Mouse (Mus musculus): Measurements from ENCODE around the gene Tmsb10. TPM values are rescaled to one million over a fixed set of nuclear protein-coding genes. Genes with fewer than 3 reads are reported as not detected.

The Tmsb10 gene
- polyA plus RNA-seq, 1 experiment, result 1.2 TPM

- TF ChIP-seq GATA1 (IDR thresholded peaks at IDR 0.05; ENCODE audit: low read length), result no peak
These were observed 2.1 kb upstream of the Tmsb10 start for GRCm38 (mm10) chr6:72960675-72961074.

GRCm38 (mm10) chr6:72959175-72959574, 627 bp upstream of the Tmsb10 start:
- TF ChIP-seq GATA1 (IDR thresholded peaks at IDR 0.05; ENCODE audit: low read length), result no peak

- no peak for TF ChIP-seq GATA1 (IDR thresholded peaks at IDR 0.05; ENCODE audit: low read length)
These were observed 589 bp downstream of the Tmsb10 start for GRCm38 (mm10) chr6:72957676-72958641.

- no peak for TF ChIP-seq GATA1 (IDR thresholded peaks at IDR 0.05; ENCODE audit: low read length)
These were observed 1.5 kb downstream of the Tmsb10 start for GRCm38 (mm10) chr6:72957093-72957435.

- TF ChIP-seq GATA1 (IDR thresholded peaks at IDR 0.05; ENCODE audit: low read length), result no peak
These were observed 2.1 kb downstream of the Tmsb10 start for GRCm38 (mm10) chr6:72956199-72957092.

- no peak for TF ChIP-seq GATA1 (IDR thresholded peaks at IDR 0.05; ENCODE audit: low read length)
These were observed 2.9 kb downstream of the Tmsb10 start for GRCm38 (mm10) chr6:72955517-72956198.

- no peak for TF ChIP-seq GATA1 (IDR thresholded peaks at IDR 0.05; ENCODE audit: low read length)
These were observed 3.8 kb downstream of the Tmsb10 start for GRCm38 (mm10) chr6:72954786-72955185.

- TF ChIP-seq GATA1 (IDR thresholded peaks at IDR 0.05; ENCODE audit: low read length), result no peak
These were observed 5.6 kb downstream of the Tmsb10 start for GRCm38 (mm10) chr6:72952967-72953366.

- no peak for TF ChIP-seq GATA1 (IDR thresholded peaks at IDR 0.05; ENCODE audit: low read length)
These were observed 6.3 kb downstream of the Tmsb10 start for GRCm38 (mm10) chr6:72952221-72952620.

- TF ChIP-seq GATA1 (IDR thresholded peaks at IDR 0.05; ENCODE audit: low read length), result no peak
These were observed 9.3 kb downstream of the Tmsb10 start for GRCm38 (mm10) chr6:72949161-72949756.

GRCm38 (mm10) chr6:72948392-72948791, 10.2 kb downstream of the Tmsb10 start:
- TF ChIP-seq GATA1 (IDR thresholded peaks at IDR 0.05; ENCODE audit: low read length), result no peak

GRCm38 (mm10) chr6:72947960-72948359, 10.6 kb downstream of the Tmsb10 start:
- no peak for TF ChIP-seq GATA1 (IDR thresholded peaks at IDR 0.05; ENCODE audit: low read length)

GRCm38 (mm10) chr6:72940493-72940892, 18.1 kb downstream of the Tmsb10 start:
- no peak for TF ChIP-seq GATA1 (IDR thresholded peaks at IDR 0.05; ENCODE audit: low read length)

GRCm38 (mm10) chr6:72937859-72938258, 20.7 kb downstream of the Tmsb10 start:
- TF ChIP-seq GATA1 (IDR thresholded peaks at IDR 0.05; ENCODE audit: low read length), result no peak

GRCm38 (mm10) chr6:72937430-72937829, 21.1 kb downstream of the Tmsb10 start:
- no peak for TF ChIP-seq GATA1 (IDR thresholded peaks at IDR 0.05; ENCODE audit: low read length)
